Mouse (Mus musculus) left cerebral cortex, adult 6 months (tissue): ENCODE measurements around the gene Cdk13. TPM values are rescaled to one million over a fixed set of nuclear protein-coding genes. Genes with fewer than 3 reads are reported as not detected.

Source experiments
- long read RNA-seq, 2 experiments: library from polyadenylated mRNA; unstranded; transcript quantifications; one replicate each; pipeline ENCODE4 v2.0.0; 2019 to 2020
- polyA plus RNA-seq: library from polyadenylated mRNA; unstranded; fragments of <200 nt; fragmentation: Nextera tagmentation; gene quantifications from 2 replicates; pipeline ENCODE4 v1.2.3, GENCODE M21; 2021

The Cdk13 gene
- polyA plus RNA-seq = 8.0 and 10.7 TPM in 2 replicates
- long read RNA-seq, experiment 1, full-length matches to known transcripts = 5 of 13 reads
- long read RNA-seq, experiment 1, partial matches to known transcripts = 1 of 13 reads
- long read RNA-seq, experiment 1, other reads (novel, unspliced or antisense) = 7 of 13 reads
- long read RNA-seq, experiment 2, partial matches to known transcripts = 10 of 23 reads
- long read RNA-seq, experiment 2, other reads (novel, unspliced or antisense) = 9 of 23 reads

DNA sequence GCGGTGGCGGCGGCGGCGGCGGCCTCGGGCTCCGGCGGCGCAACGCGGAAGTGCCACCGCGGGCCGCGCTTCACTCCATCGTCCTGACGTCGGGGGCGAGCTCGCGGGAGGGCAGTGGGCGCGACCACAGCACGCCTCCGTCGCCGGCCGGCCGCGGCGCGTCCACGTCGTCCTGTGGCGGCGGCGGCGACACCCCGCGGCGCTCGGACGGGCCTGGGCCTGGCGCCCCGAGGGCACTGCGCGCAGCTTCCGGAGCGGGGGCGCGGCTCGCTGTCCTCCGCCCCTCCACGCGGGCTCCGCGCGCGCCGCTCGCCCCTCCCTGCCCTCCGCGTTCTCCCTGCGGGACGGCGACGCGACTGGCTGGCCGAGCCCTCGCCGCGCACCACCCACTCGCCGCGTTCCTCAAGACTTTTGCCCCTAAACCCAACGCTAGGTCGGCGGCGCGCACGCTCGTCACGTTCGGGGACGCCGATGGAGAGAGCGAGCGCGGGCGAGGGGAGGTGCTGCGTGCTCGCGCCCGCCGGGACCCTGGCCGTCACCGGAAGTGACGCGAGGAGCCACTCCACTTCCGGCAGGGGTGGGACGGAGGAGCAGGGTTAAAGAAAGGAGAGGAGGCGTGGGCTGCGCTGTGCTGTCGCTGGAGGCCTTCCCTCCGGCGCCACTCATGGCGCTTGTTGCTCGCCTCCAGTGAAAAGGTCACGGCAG, at the start of gene Cdk13:
Cdk13 (minus strand) TSS at position 189 of the 705 bp plus-strand sequence.

DNA sequence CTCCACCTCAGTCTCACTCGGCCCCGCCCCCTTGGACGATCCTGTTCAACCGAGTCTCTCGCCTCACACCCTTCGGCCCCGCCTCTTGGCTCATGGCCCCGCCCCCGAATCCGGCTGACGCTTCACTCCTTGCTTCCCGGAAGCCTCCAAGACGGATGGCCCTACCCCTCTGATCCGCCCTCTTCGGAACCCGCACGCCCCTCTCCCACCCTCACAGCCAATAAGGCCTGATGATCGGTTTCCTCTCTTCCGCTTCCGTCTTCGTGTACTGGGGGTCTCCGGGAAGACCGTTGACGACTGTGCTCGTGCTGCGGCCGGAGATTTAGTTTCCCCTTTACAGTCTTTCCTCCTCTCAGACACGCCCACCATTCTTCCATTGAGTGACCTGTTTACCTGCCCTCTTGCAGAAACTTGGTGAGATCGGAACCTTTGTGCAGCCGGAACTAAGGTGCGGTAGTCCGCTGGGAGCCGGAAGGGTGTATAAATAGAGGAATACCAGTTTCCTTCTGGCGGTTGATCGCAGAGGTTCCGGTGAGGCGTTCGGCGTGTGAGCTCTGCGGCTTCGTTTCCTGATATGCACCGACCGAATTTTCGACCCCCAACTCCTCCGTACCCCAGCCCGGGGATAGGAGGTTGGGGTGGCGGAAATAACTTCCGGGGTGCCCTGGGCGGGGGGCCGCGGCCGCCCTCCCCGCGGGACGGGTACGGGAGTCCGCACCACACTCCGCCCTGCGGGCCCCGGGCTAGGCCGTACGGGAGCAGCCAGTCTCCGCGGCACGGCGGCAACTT, 109.8 kb downstream of the Cdk13 start, which contains the start of the genes Mplkip and Sugct:
Mplkip (plus strand) TSS at position 282 of the 789 bp plus-strand sequence.
Sugct (minus strand) TSS at position 643 of the 789 bp plus-strand sequence.

Other genes starting within 250 kb of the Cdk13 start
- 7.8 and 18.8 TPM in 2 replicates for gene Mplkip, start 109.9 kb downstream of the Cdk13 start, polyA plus RNA-seq
- gene Sugct, start 109.5 kb downstream of the Cdk13 start, polyA plus RNA-seq = 6.0 and 7.8 TPM in 2 replicates
- 81.2 and 127 TPM in 2 replicates for gene Rala, start 139.1 kb upstream of the Cdk13 start, polyA plus RNA-seq
- 58.9 and 70.4 TPM in 2 replicates for gene Yae1d1, start 188.3 kb upstream of the Cdk13 start, polyA plus RNA-seq